Mouse (Mus musculus): ENCODE measurements at regions not wholly inside any gene's neighbourhood (a gene's known extent, or its start where the extent isn't known, plus 50 kb on each side); places are given as distances from the start of the nearest gene placed in this dataset.

- no peak for TF ChIP-seq EP300 (IDR thresholded peaks at IDR 0.05; ENCODE audit: low read depth in 1 of 2, low read length in 2 of 2)
- no peak for TF ChIP-seq CTCF (IDR thresholded peaks at IDR 0.05 in 2 of 3, conservative IDR thresholded peaks at IDR 0.05 in 1 of 3; ENCODE audit: control insufficient read depth in 1 of 3, insufficient read depth in 1 of 3, low read depth in 2 of 3, low read length in 3 of 3, poor library complexity in 1 of 3, severe bottlenecking in 1 of 3)
- TF ChIP-seq SMC3 (IDR thresholded peaks at IDR 0.05; ENCODE audit: low read depth, low read length): no peak
- no peak for TF ChIP-seq MYC (IDR thresholded peaks at IDR 0.05; ENCODE audit: low read depth, low read length)
Observed at GRCm38 (mm10) chr12:45620056-45620455, 545.5 kb upstream of the Stxbp6 start.
